Mouse (Mus musculus): Measurements from ENCODE around the gene Ephb2.

- TF ChIP-seq CTCF (IDR thresholded peaks at IDR 0.05; ENCODE audit: extremely low read depth, insufficient read depth, insufficient read length, insufficient replicate concordance) = no peak
- TF ChIP-seq POLR2A (IDR thresholded peaks at IDR 0.05; ENCODE audit: low read depth, low read length) = no peak
Measured at GRCm38 (mm10) chr4:136610387-136610856, 225.4 kb downstream of the Ephb2 start, which contains the start of gene Tex46.

Data from spleen, adult 2 months (tissue).